Mouse (Mus musculus): Measurements from ENCODE around the gene Scly.
A peak's percentile ranks its signal among the peaks of the same experiment; 100 is the strongest.

GRCm38 (mm10) chr1:91295544-91295943 is 2.6 kb upstream of the Scly start:
- TF ChIP-seq CTCF (IDR thresholded peaks at IDR 0.05 in 2 of 3, conservative IDR thresholded peaks at IDR 0.05 in 1 of 3; ENCODE audit: control insufficient read depth in 1 of 3, insufficient read depth in 1 of 3, low read depth in 2 of 3, low read length in 3 of 3, poor library complexity in 1 of 3, severe bottlenecking in 1 of 3): no peak
- no peak for TF ChIP-seq GABPA (IDR thresholded peaks at IDR 0.05; ENCODE audit: low read depth, low read length)
- TF ChIP-seq NRF1 (IDR thresholded peaks at IDR 0.05; ENCODE audit: insufficient read depth, low read depth, low read length, poor library complexity, severe bottlenecking): no peak
- no peak for TF ChIP-seq MAX (IDR thresholded peaks at IDR 0.05; ENCODE audit: low read length)
- peak; percentile 29; the same call in 1 of the 2 replicates for TF ChIP-seq MAFK (IDR thresholded peaks at IDR 0.05; ENCODE audit: borderline replicate concordance, low read depth, low read length)
- no peak for TF ChIP-seq POLR2A (IDR thresholded peaks at IDR 0.05; ENCODE audit: control insufficient read depth in 1 of 2, insufficient read depth in 1 of 2, low read depth in 1 of 2, low read length in 2 of 2, poor library complexity in 1 of 2)
- no peak; the same call in 1 of the 2 replicates for TF ChIP-seq HCFC1 (IDR thresholded peaks at IDR 0.05; ENCODE audit: low read depth, low read length)
- peak; percentile 85 for TF ChIP-seq TCF12 (IDR thresholded peaks at IDR 0.05; ENCODE audit: low read depth, low read length)
- TF ChIP-seq MXI1 (IDR thresholded peaks at IDR 0.05; ENCODE audit: low read depth, low read length): no peak

All from MEL (cell line).